Mouse (Mus musculus) ES-E14 (cell line): ENCODE measurements around the gene Med27. TPM values are rescaled to one million over a fixed set of nuclear protein-coding genes. Genes with fewer than 3 reads are reported as not detected.

ENCODE experiments used
- DNase-seq: peaks from one replicate; pipeline ENCODE4 v3.0.0-alpha.2; 2013; ENCODE audit warnings: low read depth, low spot score
- H3K27ac ChIP-seq: 2 replicates; pipeline ENCODE4 v1.5.1; 2012; ENCODE audit warnings: low read depth, mild to moderate bottlenecking, low read length, moderate library complexity, mixed read lengths; ENCODE audit not compliant: poor library complexity, insufficient read depth, severe bottlenecking
- H3K36me3 ChIP-seq: 2 replicates; pipeline ENCODE4 v1.6.1; 2012; ENCODE audit warnings: mild to moderate bottlenecking, low read length, moderate library complexity, mixed read lengths; ENCODE audit not compliant: control insufficient read depth, poor library complexity, insufficient read depth, severe bottlenecking
- H3K4me1 ChIP-seq, 2 experiments: fragments of 150-350 bp in 1 of 2; sonication (generic) in 1 of 2; 2 replicates each; pipeline ENCODE4 v1.6.1; 2012; ENCODE audit warnings: low read length in 2 of 2, mild to moderate bottlenecking in 1 of 2, mixed read lengths in 1 of 2; ENCODE audit not compliant: control insufficient read depth in 2 of 2, insufficient read depth in 2 of 2, poor library complexity in 1 of 2
- H3K4me3 ChIP-seq, 2 experiments: fragments of 150-350 bp in 1 of 2; sonication (generic) in 1 of 2; 2 replicates each; pipeline ENCODE4 v1.5.1; 2012; ENCODE audit warnings: low read length in 2 of 2, low read depth in 1 of 2, mild to moderate bottlenecking in 1 of 2, mixed read lengths in 1 of 2; ENCODE audit not compliant: insufficient read depth in 1 of 2, poor library complexity in 1 of 2, severe bottlenecking in 1 of 2
- H3K9ac ChIP-seq: 2 replicates; pipeline ENCODE4 v1.6.1; 2012; ENCODE audit warnings: low read depth, mild to moderate bottlenecking, low read length, mixed read lengths; ENCODE audit not compliant: poor library complexity, insufficient read depth, severe bottlenecking
- H3K9me3 ChIP-seq: fragments of 150-350 bp; sonication (generic); 2 replicates; pipeline ENCODE4 v1.6.1; 2012; ENCODE audit warnings: low read depth, mild to moderate bottlenecking, low read length; ENCODE audit not compliant: control insufficient read depth, insufficient read depth
- CHD2 ChIP-seq: IDR thresholded peaks from 2 replicates; pipeline ENCODE4 v1.6.1; 2014; ENCODE audit warnings: mild to moderate bottlenecking, low read depth, low read length, inconsistent platforms
- HCFC1 ChIP-seq: IDR thresholded peaks from 2 replicates; pipeline ENCODE4 v1.6.1; 2012; ENCODE audit warnings: low read length, inconsistent platforms, borderline replicate concordance; ENCODE audit not compliant: insufficient read depth
- MAFK ChIP-seq: IDR thresholded peaks from 2 replicates; pipeline ENCODE4 v1.6.1; 2014; ENCODE audit warnings: mild to moderate bottlenecking, low read depth, low read length, inconsistent platforms; ENCODE audit not compliant: insufficient read depth
- ZC3H11A ChIP-seq: IDR thresholded peaks from 2 replicates; pipeline ENCODE4 v1.6.1; 2012; ENCODE audit warnings: low read depth, mild to moderate bottlenecking, inconsistent platforms, low read length, borderline replicate concordance
- ZNF384 ChIP-seq: IDR thresholded peaks from 2 replicates; pipeline ENCODE4 v1.6.1; 2012; ENCODE audit warnings: low read depth, low read length, inconsistent platforms
- in situ Hi-C, 2 experiments: fragments of 600-800 bp; cut with MboI; formaldehyde crosslinking; loops; one replicate each; pipeline ENCODE4 v1.15.1; 2025; ENCODE audit warnings: low sequenced_read_pairs in 2 of 2, inconsistent platforms in 1 of 2; ENCODE audit not compliant: unreplicated experiment in 2 of 2
- total RNA-seq: library from RNA; depleted of rRNA; stranded (reverse); fragments of 300-350 nt; gene quantifications from 2 replicates; pipeline ENCODE4 v1.2.3, GENCODE M21; 2012

Gene Med27
- total RNA-seq, 1 experiment = 25.6 TPM

- in situ Hi-C loops = no loop called here
Measured at GRCm38 (mm10) chr2:29404931-29405330, 58.3 kb downstream of the Med27 start.

GRCm38 (mm10) chr2:29405848-29406247 lies 59.2 kb downstream of the Med27 start:
- no peak overlapping the region for H3K9ac ChIP-seq
- in situ Hi-C loops = no loop called here
- H3K36me3 ChIP-seq = no peaks in the 10 kb centered on the region
- no peaks in the 10 kb centered on the region for H3K9me3 ChIP-seq
- TF ChIP-seq HCFC1 (no peak), MAFK (no peak), ZNF384 (no peak), CHD2 (no peak), ZC3H11A (no peak)
- H3K4me1 ChIP-seq = no peaks in the 10 kb centered on the region
- H3K4me3 ChIP-seq = no peak overlapping the region
- H3K27ac ChIP-seq = no peak overlapping the region
- DNase-seq = no peak

More at GRCm38 (mm10) chr2:29404931-29405330, 58.3 kb downstream of the Med27 start:
- Histone ChIP-seq H3K9ac (no peak overlapping the region), H3K4me1 (no peaks in the 10 kb centered on the region), H3K4me3 (no peak overlapping the region), H3K9me3 (no peaks in the 10 kb centered on the region), H3K36me3 (no peaks in the 10 kb centered on the region), H3K27ac (no peak overlapping the region)
- no peak for DNase-seq
- no peak for TF ChIP-seq ZC3H11A
- no peak for TF ChIP-seq CHD2
- TF ChIP-seq ZNF384 = no peak
- no peak for TF ChIP-seq MAFK
- TF ChIP-seq HCFC1 = no peak

GRCm38 (mm10) chr2:29407350-29407749 lies 60.7 kb downstream of the Med27 start:
- in situ Hi-C loops = no loop called here
- DNase-seq = no peak
- TF ChIP-seq ZNF384 (no peak), CHD2 (no peak)

GRCm38 (mm10) chr2:29407764-29408163 lies 61.1 kb downstream of the Med27 start:
- H3K36me3 ChIP-seq = no peaks in the 10 kb centered on the region
- in situ Hi-C loops = no loop called here
- no peaks in the 10 kb centered on the region for H3K9me3 ChIP-seq
- DNase-seq = no peak
- H3K4me1 ChIP-seq = no peaks in the 10 kb centered on the region
- no peak overlapping the region for H3K4me3 ChIP-seq
- H3K27ac ChIP-seq = no peak overlapping the region
- no peak overlapping the region for H3K9ac ChIP-seq
- TF ChIP-seq ZNF384 (no peak), ZC3H11A (no peak), CHD2 (no peak), MAFK (no peak), HCFC1 (no peak)

More at GRCm38 (mm10) chr2:29407350-29407749, 60.7 kb downstream of the Med27 start:
- H3K9me3 ChIP-seq = no peaks in the 10 kb centered on the region
- no peak overlapping the region for H3K9ac ChIP-seq
- no peak overlapping the region for H3K27ac ChIP-seq
- H3K4me3 ChIP-seq = no peak overlapping the region
- no peaks in the 10 kb centered on the region for H3K36me3 ChIP-seq
- no peaks in the 10 kb centered on the region for H3K4me1 ChIP-seq

- Histone ChIP-seq H3K4me1 (0 out of 4 replicates have a peak, but pooled peaks cover 0 to 3% of the 10 kb centered on the region in 2 experiments), H3K27ac (no peak overlapping the region), H3K36me3 (no peaks in the 10 kb centered on the region), H3K4me3 (no peak overlapping the region), H3K9me3 (no peaks in the 10 kb centered on the region), H3K9ac (no peak overlapping the region)
- in situ Hi-C loops = no loop called here
- no peak for DNase-seq
- TF ChIP-seq HCFC1 (no peak), ZC3H11A (no peak), CHD2 (no peak), MAFK (no peak), ZNF384 (no peak)
Measured at GRCm38 (mm10) chr2:29410884-29411283, 64.3 kb downstream of the Med27 start.
